Mouse (Mus musculus): ENCODE results near the gene Ror1.

The Ror1 gene

DNA sequence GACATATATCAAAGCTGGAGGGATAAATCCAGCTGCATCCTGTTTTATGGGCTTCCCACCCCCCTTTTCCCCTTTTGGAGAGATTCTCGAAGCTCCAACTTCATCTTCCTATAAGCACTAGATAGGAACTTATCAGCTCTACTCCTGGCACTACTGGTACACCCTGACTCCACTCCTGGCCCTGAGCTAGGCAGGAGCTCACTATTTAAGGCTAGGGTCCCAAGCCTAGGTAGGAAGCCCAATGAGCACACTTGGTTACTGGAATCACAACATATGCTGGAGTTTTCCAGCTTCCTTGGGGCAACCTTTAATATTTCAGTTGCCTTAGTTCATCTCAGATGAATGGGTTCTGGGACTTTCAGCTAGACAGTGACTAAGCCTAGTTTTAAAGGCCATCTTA lies 156.5 kb downstream of the Ror1 start:
- in situ Hi-C loops (cut with MboI, MseI): no loop called here

DNA sequence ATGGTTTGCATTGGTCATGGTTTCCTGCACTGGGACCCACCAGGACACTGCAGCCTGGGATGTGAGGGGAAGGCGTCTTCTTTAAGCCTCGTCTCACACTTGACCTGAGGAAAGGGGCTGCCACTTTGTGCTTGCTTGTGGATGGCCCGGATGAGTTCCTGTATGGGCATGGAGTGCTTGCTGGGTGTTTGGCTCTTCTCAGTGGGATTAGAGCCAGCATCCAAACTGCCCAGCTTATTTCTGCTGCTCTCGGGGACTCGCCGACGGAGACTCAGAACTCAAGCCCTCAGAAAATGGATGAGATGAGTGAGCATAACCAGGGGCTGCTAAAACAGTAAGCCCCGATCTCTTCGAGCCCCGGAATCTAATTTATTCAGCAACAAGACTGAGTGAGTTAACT lies 157.1 kb downstream of the Ror1 start:
- in situ Hi-C loops (cut with MboI, MseI): no loop called here

DNA sequence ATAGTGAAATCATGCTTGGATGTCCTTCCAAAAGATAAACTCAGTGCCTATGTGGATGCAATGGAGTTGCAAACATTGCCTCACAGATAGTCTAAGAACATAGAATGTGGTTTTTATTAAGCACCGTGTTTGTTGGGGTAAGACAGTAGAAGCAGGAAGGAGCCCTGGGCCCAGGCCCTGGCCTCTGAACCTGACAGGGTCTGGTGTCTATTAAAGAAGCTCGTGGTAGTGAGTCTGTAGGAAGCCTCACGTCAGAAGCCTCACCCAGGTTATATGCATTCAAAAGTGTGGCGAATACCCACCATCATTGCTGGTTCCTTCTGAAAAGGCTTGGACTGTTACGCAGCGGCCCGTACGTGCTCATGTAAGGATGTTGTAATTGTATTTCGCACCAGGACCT lies 157.8 kb downstream of the Ror1 start:
- in situ Hi-C loops (cut with MboI, MseI): no loop called here

DNA sequence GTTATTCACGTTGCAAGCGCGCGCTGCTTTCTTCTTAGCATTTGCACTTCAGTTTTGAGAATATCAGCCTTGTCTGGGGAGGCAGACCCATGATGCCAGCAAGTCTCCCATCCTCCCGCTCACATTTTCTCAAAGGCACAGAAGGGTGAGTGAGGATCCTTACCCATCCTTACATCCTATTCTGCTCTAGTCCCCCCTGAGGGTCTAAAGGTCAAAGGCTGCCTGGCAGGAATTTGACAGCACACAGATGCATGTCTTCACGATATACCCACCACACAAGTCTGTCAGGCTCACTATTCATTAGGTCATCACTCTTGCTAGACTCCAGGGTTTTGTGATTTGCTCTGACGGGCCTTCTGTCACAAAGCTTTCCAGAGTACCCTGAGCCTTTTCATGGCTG lies 158.2 kb downstream of the Ror1 start:
- in situ Hi-C loops (cut with MboI, MseI): no loop called here

DNA sequence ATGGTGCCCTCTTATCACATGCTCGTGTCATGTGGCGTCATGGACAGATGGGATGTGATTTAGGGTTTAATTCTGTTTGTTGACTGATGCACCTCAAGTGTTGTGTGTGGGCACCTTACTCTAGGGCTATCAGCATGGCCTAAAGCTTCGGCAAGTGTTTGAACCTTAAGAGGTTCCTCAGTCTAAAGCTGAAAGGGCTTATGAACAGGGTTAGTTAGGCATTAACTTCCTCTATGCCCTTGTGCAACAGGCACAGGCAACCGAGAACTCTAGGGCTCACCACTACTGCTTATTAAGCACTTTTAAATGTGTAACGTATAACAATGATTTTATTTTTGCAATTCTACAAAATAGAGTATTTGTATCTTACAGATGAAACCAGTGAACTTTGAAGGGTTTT lies 162.9 kb downstream of the Ror1 start:
- in situ Hi-C loops (cut with MboI, MseI): no loop called here

DNA sequence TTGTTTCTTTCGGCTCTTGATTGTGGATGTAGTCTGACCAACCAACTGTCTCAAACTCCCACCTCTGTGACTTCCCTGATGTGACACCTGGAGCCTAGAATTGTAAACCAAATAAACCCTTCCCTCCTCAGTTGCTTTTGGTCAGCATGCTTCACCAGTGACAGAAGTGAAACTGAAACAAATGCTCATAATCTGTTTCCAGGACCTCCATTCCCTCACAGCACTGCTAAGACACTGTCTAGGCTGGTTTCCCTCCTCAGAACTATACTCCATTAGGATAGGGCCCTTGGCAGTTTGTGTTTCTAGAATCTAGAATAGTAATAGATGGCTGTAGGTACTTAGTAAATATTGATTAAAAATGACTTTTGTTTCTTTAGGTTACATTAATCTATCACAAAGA lies 168.3 kb downstream of the Ror1 start:
- in situ Hi-C loops (cut with MboI, MseI): no loop called here

DNA sequence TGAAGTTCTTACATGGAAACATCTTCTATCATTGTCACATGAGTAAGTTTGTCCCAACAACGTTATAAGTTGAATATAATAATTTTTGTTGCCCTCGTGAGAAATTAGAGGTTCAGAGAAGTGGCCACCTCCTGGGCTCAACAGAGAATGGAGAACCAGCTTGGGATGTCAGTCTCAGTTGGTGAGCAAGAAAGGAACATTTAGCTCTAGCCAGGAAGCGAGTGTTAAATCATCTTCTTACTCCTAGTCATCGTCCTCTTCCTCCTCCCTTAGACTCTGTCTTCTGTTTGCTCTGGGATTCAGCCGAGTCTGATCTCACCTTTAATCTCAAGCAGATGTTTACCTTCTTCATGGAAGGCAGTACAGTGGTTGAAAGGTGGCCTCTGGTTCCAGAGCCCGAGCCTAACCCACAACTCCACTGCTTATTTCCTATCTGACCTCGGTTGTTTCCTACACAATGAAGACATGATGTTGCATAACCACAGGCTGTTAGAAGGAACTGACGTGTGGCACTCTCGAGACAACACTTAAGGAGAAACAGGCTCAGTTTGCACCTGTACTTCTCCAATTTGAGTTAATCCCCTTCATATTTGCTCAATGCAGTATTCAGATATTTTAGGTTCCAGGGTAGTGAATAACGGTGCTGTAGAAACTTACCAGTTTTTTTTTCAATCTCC lies 175.6 kb downstream of the Ror1 start:
- in situ Hi-C loops (cut with MboI, MseI): no loop called here

DNA sequence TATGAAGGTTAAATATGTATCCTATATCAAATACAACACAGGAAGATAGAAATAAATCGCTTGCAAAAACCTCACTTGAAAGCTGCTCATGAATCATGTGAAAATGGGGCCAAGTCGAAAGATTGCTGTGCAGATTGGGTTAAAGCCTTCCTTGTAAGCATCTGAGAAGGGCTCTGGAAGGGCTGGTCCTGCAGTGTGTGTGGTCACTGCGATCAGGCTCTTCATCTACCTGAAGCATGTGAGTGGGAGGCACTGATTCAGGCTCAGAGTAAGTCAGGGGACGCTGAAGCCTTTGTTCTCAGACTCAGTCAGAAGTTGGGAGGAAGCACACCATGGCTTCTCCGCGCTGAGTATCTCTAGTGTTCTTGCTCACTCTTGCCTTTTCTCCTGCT lies 176.1 kb downstream of the Ror1 start:
- in situ Hi-C loops (cut with MboI, MseI): no loop called here

DNA sequence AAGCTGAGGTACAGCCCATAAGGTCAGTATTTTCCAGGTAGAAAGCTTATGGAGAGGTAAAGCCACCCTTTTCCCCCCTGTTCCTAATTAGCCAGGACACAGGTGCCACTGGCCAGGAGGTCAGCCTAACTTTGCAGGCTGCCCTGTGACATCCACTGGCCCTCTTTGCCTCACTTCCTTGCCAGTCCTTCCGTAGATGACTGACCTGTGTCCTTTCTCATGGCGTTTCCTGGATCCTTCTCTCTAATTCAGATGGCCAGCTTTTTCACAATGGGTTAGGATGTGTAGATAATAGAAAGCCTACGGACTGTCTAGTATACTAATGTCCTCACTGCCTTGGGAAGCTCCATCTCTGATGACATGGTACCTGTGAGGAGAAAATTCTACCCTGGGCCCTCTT lies 177.8 kb downstream of the Ror1 start:
- in situ Hi-C loops (cut with MboI, MseI): no loop called here

DNA sequence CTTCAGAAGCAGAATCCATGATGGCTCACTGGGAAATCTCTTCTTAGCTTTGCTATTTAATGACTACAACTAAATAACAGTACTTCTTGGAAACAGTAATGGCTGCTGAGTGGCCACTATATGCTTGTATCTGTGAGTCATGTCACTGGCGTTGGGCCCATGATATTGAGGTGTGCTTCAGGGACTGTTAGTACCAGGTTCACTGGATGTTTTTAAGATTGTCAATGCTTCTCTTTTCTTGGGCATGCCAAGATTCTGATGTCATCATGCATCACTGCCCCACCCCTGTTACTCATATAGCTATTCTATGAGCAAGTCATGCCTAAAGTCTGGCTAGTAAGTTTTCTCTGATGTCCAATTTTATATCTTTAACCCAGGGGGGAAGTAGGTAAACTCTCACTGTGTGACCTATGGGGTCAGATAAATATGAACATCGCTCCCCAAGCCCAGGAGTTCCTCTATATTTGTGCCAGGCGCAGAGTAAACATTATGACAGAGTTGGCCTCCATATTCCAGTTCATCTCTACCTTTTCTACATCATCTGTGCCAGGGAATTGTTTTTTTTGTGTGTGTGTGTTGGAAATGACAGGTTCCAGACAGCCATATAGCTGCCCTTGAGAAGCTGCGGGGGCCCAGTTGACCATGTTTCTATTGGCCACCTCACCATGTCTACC lies 178.4 kb downstream of the Ror1 start:
- in situ Hi-C loops (cut with MboI, MseI): no loop called here

DNA sequence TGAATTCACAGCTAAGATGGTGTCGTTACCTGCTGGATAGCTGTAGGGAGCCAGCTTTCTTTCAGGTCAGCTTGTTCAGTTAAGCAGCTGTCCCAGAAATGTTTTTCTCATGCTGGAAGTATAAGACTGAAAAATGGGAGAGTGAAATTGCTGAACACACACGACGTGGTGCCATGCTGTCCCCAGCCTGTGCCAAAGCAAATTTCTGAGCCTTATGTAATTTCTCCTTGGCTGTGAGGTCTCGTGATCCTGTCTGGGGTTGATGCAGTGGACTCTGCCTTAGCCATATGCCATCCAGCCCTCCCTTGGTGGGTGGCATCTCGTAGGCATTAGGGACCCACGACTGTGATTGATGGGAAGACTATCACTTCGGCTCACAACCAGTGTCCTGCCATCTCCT lies 180.9 kb downstream of the Ror1 start:
- in situ Hi-C loops (cut with MboI, MseI): no loop called here

DNA sequence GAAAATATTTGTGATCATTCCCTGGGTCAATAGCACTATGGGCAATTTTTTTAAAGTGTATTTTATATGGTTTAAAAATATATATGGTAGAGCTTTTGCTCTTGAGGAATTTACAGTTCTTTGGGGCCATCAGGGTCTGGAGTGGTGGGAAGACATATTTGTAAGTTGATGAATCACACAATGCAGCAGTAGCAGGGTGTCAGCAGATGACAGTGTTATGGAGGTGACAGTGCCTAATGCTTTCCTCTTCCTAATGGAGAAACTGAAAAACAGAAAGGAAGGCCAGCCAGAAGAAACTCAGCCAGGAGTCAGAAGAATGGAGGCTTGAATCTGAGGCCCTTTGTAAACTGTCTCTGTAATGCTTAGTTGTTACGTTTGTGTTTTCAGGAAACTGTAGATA lies 181.4 kb downstream of the Ror1 start:
- in situ Hi-C loops (cut with MboI, MseI): no loop called here

DNA sequence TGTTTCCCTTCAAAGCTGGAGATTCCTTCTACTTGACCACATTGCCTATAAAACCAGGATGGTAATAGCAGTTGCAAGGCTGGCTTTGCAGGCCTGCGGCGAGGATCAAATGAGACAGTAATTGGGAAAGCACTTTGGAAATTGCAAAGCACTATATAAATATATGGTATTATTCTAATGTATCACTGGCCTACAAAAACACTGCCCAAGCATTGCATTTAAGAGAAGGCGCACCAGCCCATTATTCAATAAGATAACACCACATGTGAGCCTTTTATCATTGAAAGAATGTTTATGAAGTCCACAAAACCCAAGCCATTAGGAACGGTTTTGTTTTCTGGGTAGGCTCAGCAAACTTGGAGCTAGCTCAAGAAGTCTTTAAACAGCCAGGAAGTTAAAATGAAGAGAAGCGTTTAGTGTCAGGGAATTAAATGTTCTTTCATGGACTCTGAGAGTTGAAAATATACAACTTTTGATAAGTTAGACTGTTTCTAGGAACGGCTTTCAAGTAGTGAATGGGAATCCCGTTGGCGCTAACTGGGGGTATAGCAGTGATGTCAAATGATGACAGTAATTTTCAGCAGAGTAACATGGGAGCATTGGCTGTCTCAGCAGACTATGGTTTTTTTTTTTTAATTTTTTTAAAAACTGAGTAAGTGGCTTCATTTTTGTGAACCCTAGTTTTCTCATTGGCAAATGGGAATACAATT lies 187.7 kb downstream of the Ror1 start:
- in situ Hi-C loops (cut with MboI, MseI): no loop called here

DNA sequence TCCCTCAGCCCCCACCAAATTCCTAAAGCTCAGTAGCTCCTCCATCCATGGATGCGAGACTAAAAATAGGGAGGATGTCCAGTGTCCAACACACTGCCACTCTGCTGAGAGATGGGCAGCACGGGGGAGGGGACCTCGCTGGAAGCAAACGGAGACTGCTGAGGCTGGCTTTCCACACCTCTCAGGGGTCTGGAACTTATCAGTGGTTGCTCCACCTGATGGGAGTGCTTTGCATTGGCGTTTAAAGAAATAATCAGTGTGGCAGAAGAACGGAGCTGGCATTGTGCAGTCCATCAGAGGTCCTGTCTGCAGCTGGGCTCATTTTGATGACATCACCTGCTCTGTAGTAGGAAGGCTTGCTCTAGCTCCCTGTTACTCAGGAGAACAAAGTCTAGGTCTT lies 188.9 kb downstream of the Ror1 start:
- in situ Hi-C loops (cut with MboI, MseI): no loop called here

DNA sequence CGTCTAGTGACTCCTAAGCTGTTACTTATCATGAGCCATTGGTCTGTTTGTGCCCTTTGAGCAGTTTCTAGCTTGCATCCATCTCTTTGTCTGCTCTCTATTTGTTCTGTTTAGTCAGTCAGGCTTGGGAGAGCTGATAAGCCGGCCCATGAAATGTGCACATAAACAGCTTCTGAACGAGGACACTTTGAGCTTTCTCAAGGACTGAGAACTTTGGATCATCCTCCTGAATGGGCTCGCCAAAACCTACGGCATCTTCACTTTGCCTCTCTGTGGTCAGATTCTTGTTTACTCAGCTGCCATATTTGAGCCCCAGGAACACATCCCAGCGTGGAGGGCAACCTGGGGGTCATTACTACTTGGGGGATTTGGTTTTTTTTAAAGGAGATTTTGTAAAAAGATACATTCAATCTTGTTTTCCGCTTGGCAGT lies 190.5 kb downstream of the Ror1 start:
- in situ Hi-C loops (cut with MboI, MseI): no loop called here

DNA sequence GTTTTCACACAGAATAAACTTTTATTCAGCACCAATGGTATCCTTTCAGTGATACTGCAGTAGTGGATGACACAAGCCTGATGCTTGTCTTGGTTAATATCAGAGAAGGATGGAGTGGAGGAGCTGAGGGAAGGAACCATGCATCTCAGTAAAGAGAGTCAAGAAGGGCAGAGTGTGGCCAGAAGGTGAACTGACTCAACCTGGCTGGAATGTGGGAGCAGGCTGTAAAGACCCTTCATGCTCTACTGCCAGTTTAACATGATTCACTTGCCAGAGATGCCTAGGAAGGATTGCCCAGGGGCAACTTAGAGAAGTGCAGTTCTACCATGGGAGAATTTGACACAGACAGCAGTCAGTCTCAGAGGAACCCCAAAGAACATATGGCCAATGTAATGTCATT lies 191.2 kb downstream of the Ror1 start:
- in situ Hi-C loops (cut with MboI, MseI): no loop called here

DNA sequence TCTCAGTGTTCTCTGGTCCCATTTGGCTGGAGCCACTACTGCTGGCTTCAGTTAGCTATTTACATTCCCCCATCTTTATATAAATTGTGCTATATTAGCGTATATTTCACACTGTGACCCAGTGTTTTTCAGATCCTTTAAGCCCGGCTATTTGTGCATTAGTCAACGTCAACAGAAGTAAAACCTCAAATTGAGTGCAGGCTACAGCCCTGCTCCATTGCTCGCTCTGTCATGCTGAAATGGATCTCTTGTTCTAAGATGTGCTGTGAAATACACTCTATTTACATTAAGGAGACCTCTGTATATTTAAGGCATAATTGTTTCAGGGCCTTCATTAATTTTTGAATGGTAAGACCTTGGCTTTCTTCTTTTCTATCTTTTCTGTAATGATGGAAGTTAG lies 192.2 kb downstream of the Ror1 start:
- in situ Hi-C loops (cut with MboI, MseI): no loop called here

DNA sequence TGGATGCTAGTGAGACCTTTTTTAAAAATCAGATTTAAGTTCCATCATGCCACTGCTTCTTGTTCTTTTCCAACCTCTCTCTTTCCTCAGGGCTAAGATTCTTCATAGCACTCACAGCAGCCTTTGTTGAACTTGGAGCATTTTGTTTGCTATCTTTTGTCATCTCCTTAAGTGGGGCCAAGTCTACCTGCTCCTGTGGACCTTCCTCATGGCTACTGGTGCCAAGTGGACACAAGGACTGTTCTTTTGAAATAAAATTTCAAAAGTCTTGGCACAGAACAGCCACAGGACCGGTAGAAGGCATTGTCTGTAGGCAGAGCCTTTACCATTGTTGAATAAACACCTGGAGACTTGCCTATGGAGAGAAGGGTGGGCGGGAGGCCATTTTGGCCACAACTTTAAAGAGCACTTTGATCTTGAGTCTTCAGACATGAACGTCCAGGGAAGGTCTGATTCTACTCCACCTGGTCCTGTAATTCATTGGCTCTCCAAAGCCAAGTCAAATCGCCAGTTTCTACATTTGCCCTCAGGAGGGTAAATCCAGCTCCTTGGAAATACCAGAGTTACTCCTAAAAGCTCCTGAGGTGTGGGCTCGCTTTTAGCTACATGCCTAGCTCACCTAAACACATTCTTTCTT lies 195.5 kb downstream of the Ror1 start:
- in situ Hi-C loops (cut with MboI, MseI): no loop called here

DNA sequence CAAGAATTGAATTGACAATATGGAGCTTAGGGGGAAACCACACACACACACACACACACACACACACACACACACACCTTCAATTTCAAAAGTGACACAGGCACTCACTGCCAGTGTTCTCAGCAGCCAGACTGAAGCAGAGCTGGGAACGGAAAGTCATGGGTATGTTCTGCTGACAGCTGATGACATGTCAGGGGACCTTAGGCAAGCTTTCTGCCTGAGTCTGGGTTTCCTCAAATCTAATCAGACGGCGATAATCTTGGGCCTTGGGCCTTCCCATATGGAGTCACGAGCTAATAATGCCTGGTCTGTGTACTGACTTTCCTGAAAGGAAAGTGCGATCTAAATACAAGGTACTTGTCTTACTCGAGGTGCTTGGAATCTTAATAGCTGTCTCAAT lies 202.1 kb downstream of the Ror1 start:
- in situ Hi-C loops (cut with MboI, MseI): no loop called here

DNA sequence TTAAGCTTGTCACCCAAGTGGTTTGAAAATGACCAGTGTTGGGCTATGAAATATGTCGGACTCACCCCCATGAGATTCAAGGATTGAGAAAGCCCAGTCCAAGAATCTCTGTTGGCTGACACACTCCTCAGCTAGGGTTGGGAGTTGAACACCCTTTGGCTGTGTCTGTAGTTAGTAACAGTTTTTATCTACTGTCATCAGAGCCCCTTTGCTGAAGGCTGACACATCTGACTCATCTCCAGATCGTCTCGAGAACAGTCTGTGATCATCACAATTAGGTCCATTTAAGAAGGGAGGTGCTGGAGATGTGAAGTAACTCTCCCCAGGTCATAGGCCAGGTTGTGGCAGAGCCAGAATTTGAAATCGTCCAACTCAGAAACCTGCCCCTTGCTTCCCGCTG lies 203.0 kb downstream of the Ror1 start:
- in situ Hi-C loops (cut with MboI, MseI): no loop called here

DNA sequence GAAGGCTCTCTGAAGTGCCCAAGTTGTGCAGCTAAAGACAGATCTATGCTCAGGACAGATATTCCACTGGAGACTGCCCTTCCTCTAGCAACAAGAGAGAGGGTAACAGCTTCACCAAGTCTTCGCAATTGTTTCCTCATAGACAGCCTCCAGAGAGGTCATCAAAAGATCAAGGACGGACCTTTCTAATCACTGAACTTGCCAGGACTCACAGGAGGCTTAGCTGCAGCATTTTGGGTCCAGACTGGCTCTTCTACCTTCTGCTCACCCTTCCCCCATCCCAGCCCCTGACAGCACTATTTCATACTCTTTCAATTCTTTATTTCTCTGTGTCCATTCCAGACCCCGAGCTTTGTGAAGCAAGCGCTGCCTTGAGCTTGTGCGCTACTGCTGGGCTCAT lies 204.6 kb downstream of the Ror1 start:
- in situ Hi-C loops (cut with MboI, MseI): no loop called here

DNA sequence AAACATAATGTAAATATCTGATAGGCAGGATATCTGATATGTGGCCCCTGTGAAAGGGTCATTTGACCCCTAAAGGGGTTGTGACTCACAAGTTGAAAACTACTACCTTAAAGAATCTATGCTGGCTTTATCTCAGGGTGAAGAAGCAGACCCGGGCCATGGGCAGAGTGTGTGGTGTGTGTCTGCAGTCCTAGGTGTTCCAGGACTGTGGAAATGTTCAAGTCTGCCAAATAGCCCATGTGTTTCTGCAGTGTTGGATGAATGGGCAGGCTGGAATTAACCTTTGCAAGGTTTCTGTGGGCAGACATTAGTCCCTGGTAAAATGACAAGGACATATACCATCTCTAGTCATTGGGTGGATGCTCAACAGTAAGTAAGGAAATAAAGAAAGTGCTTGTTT lies 205.8 kb downstream of the Ror1 start:
- in situ Hi-C loops (cut with MboI, MseI): no loop called here

DNA sequence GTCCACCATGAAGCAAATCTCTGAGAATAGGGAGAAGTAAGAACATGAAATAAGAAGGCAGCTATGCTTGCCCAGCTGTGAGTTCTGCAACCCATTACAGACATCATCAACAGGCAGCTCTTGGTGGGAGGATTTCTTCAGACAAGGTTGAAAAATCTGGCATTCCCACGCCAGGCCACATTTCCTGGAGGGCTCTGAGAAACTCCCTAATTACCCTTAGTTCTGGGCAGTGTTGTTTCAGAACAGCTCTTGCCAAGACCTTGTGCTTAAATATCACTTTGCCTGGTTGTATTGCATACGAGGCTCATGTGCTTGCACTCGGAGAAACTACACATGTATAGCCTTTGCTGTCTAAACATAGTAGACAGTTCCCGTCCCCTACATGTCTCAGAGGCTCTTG lies 211.8 kb downstream of the Ror1 start:
- in situ Hi-C loops (cut with MboI, MseI): no loop called here
